Mouse (Mus musculus) MEL (cell line): ENCODE measurements around the gene Tm4sf19. TPM values are rescaled to one million over a fixed set of nuclear protein-coding genes. Genes with fewer than 3 reads are reported as not detected.

Source experiments
- DNase-seq: peaks from one replicate; pipeline ENCODE4 v3.0.0; 2011; ENCODE audit warnings: low read depth, low spot score
- H3K27ac ChIP-seq: 2 replicates; pipeline ENCODE4 v1.5.1; 2012; ENCODE audit warnings: low read depth, mild to moderate bottlenecking, control low read depth, low read length, moderate library complexity; ENCODE audit not compliant: control insufficient read depth
- H3K27me3 ChIP-seq, 2 experiments: fragments of 150-350 bp in 1 of 2; sonication (generic) in 1 of 2; 2 replicates each; pipeline ENCODE4 v1.6.1; 2012; ENCODE audit warnings: low read length in 2 of 2, mild to moderate bottlenecking in 2 of 2, improper control_type of control experiment in 1 of 2, moderate library complexity in 1 of 2; ENCODE audit not compliant: insufficient read depth in 2 of 2, control insufficient read depth in 1 of 2
- H3K36me3 ChIP-seq, 2 experiments: 2 replicates each; pipeline ENCODE4 v1.6.1; 2012 to 2014; ENCODE audit warnings: low read length in 2 of 2, improper control_type of control experiment in 1 of 2, inconsistent platforms in 1 of 2, mild to moderate bottlenecking in 1 of 2; ENCODE audit not compliant: insufficient read depth in 2 of 2, control insufficient read depth in 1 of 2
- H3K4me1 ChIP-seq, 2 experiments: fragments of 150-350 bp in 1 of 2; sonication (generic) in 1 of 2; 2 replicates each; pipeline ENCODE4 v1.6.1; 2012; ENCODE audit warnings: low read length in 2 of 2, improper control_type of control experiment in 1 of 2, mild to moderate bottlenecking in 1 of 2; ENCODE audit not compliant: insufficient read depth in 2 of 2, control insufficient read depth in 1 of 2
- H3K4me3 ChIP-seq, 2 experiments: fragments of 150-350 bp in 1 of 2; sonication (generic) in 1 of 2; 2 replicates each; pipeline ENCODE4 v1.5.1; 2012; ENCODE audit warnings: low read depth in 2 of 2, low read length in 2 of 2, mild to moderate bottlenecking in 2 of 2, moderate library complexity in 2 of 2, control low read depth in 1 of 2, improper control_type of control experiment in 1 of 2; ENCODE audit not compliant: control insufficient read depth in 1 of 2, insufficient read depth in 1 of 2
- H3K79me2 ChIP-seq: 2 replicates; pipeline ENCODE4 v1.6.1; 2012; ENCODE audit warnings: mild to moderate bottlenecking, low read length, moderate library complexity; ENCODE audit not compliant: control insufficient read depth, poor library complexity, insufficient read depth
- H3K9ac ChIP-seq: 2 replicates; pipeline ENCODE4 v1.6.1; 2012; ENCODE audit warnings: low read depth, mild to moderate bottlenecking, control low read depth, low read length, moderate library complexity; ENCODE audit not compliant: control insufficient read depth, poor library complexity, severe bottlenecking
- H3K9me3 ChIP-seq: fragments of 150-350 bp; sonication (generic); replicated peaks from 2 replicates; pipeline ENCODE4 v1.6.1; 2012; ENCODE audit warnings: mild to moderate bottlenecking, low read length, improper control_type of control experiment, moderate library complexity; ENCODE audit not compliant: insufficient read depth
- EP300 ChIP-seq, 2 experiments: IDR thresholded peaks; 2 replicates each; pipeline ENCODE4 v1.6.1; 2011; ENCODE audit warnings: improper control_type of control experiment in 2 of 2, low read length in 2 of 2, low read depth in 1 of 2, mild to moderate bottlenecking in 1 of 2
- GATA1 ChIP-seq: IDR thresholded peaks from 2 replicates; pipeline ENCODE4 v1.6.1; 2011; ENCODE audit warnings: low read depth, low read length, improper control_type of control experiment
- MXI1 ChIP-seq: IDR thresholded peaks from 2 replicates; pipeline ENCODE4 v1.6.1; 2011; ENCODE audit warnings: mild to moderate bottlenecking, low read depth, low read length, improper control_type of control experiment
- NELFE ChIP-seq: IDR thresholded peaks from 2 replicates; pipeline ENCODE4 v1.6.1; 2011; ENCODE audit warnings: low read depth, low read length, improper control_type of control experiment
- POLR2A ChIP-seq, 2 experiments: IDR thresholded peaks; 2 replicates each; pipeline ENCODE4 v1.6.1; 2011 to 2012; ENCODE audit warnings: low read length in 2 of 2, mild to moderate bottlenecking in 2 of 2, control low read depth in 1 of 2, improper control_type of control experiment in 1 of 2, low read depth in 1 of 2, moderate library complexity in 1 of 2; ENCODE audit not compliant: control insufficient read depth in 1 of 2, insufficient read depth in 1 of 2, poor library complexity in 1 of 2
- POLR2AphosphoS5 ChIP-seq: IDR thresholded peaks from 2 replicates; pipeline ENCODE4 v1.6.1; 2012; ENCODE audit warnings: low read depth, borderline replicate concordance, mild to moderate bottlenecking, inconsistent platforms, low read length, moderate library complexity, mixed read lengths
- SIN3A ChIP-seq: IDR thresholded peaks from 2 replicates; pipeline ENCODE4 v1.6.1; 2012; ENCODE audit warnings: low read length, improper control_type of control experiment, inconsistent platforms
- USF2 ChIP-seq, 2 experiments: IDR thresholded peaks; 2 replicates each; pipeline ENCODE4 v1.6.1; 2011 to 2012; ENCODE audit warnings: improper control_type of control experiment in 2 of 2, low read length in 2 of 2, borderline replicate concordance in 1 of 2, inconsistent platforms in 1 of 2, low read depth in 1 of 2, mild to moderate bottlenecking in 1 of 2; ENCODE audit not compliant: insufficient read depth in 1 of 2
- ZC3H11A ChIP-seq: IDR thresholded peaks from 2 replicates; pipeline ENCODE4 v1.6.1; 2012; ENCODE audit warnings: low read depth, mild to moderate bottlenecking, inconsistent platforms, low read length, improper control_type of control experiment
- ZKSCAN1 ChIP-seq: IDR thresholded peaks from 2 replicates; pipeline ENCODE4 v1.6.1; 2012; ENCODE audit warnings: low read depth, mild to moderate bottlenecking, inconsistent platforms, low read length, improper control_type of control experiment, moderate library complexity
- polyA plus RNA-seq, 2 experiments: library from polyadenylated mRNA; stranded (reverse) in 1 of 2; unstranded in 1 of 2; fragments of >175 nt in 1 of 2; fragments of >200 nt in 1 of 2; gene quantifications; 2 replicates each; pipeline versions ENCODE4 v1.2.1 to v1.2.4; 2012; ENCODE audit warnings: low replicate concordance in 2 of 2, low read depth in 1 of 2; ENCODE audit not compliant: insufficient read length in 2 of 2, insufficient read depth in 1 of 2, missing spikeins in 1 of 2
- total RNA-seq: library from RNA; depleted of rRNA; stranded (reverse); fragments of 300-350 nt; gene quantifications from 2 replicates; pipeline ENCODE4 v1.2.3, GENCODE M21; 2012

Gene Tm4sf19
- total and polyA plus RNA-seq, 3 experiments = 0.06 TPM; not detected in 2

DNA sequence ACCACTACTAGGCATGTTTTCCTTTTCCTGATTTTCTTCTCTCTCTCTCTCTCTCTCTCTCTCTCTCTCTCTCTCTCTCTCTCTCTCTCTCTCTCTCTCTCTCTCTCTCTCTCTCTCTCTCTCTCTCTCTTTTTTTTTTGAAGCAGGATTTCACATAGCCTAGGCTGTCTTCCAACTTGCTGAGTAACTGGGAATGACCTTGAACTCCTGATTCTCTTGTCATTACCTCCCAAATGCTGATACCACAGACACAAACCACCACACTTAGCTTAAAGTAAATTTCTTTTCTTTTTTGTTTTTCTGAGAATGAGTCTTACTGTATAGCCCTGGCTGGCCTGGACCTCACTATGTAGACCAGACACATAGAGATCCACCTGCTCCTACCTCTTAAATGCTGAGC lies 34.4 kb downstream of the Tm4sf19 start:
- DNase-seq = no peak
- Histone ChIP-seq H3K4me1 (peaks cover 17 to 18% of the 10 kb centered on the region in 2 experiments), H3K9ac (no peak overlapping the region), H3K36me3 (peaks cover 0 to 31% of the 10 kb centered on the region in 2 experiments; a peak in 3 of 4 replicates), H3K79me2 (peaks cover 18% of the 10 kb centered on the region), H3K9me3 (no peaks in the 10 kb centered on the region), H3K27me3 (no peaks in the 10 kb centered on the region), H3K27ac (no peak overlapping the region), H3K4me3 (no peak overlapping the region)
- TF ChIP-seq USF2 (IDR thresholded peaks at IDR 0.05; ENCODE audit: borderline replicate concordance in 1 of 2, insufficient read depth in 1 of 2, low read depth in 1 of 2, low read length in 2 of 2) (no peak), ZKSCAN1 (no peak), ZC3H11A (no peak)

GRCm38 (mm10) chr16:32436657-32437056 lies 36.4 kb downstream of the Tm4sf19 start:
- Histone ChIP-seq H3K4me3 (no peak overlapping the region), H3K9ac (no peak overlapping the region), H3K4me1 (peaks cover 15 to 18% of the 10 kb centered on the region in 2 experiments), H3K27ac (peak overlapping the region; percentile 14; the same call in 1 of the 2 replicates), H3K9me3 (no peaks in the 10 kb centered on the region), H3K36me3 (peaks cover 3 to 30% of the 10 kb centered on the region in 2 experiments; a peak in 3 of 4 replicates), H3K79me2 (peaks cover 10% of the 10 kb centered on the region; the same call in 1 of the 2 replicates), H3K27me3 (no peaks in the 10 kb centered on the region)
- peak; percentile 42 for DNase-seq
- no peak for TF ChIP-seq POLR2AphosphoS5
- no peak for TF ChIP-seq NELFE
- peak; percentile 21 to 59; a peak in 2 of 4 replicates for TF ChIP-seq EP300 (IDR thresholded peaks at IDR 0.05; ENCODE audit: low read depth in 1 of 2, low read length in 2 of 2)
- no peak for TF ChIP-seq GATA1
- no peak for TF ChIP-seq POLR2A (IDR thresholded peaks at IDR 0.05; ENCODE audit: control insufficient read depth in 1 of 2, insufficient read depth in 1 of 2, low read depth in 1 of 2, low read length in 2 of 2, poor library complexity in 1 of 2)
- TF ChIP-seq SIN3A = 0 out of 2 replicates have a peak, but pooled peaks have one; percentile 37

GRCm38 (mm10) chr16:32437266-32437665 lies 37.0 kb downstream of the Tm4sf19 start:
- Histone ChIP-seq H3K4me3 (no peak overlapping the region), H3K27me3 (no peaks in the 10 kb centered on the region), H3K9me3 (no peaks in the 10 kb centered on the region), H3K36me3 (peaks cover 3 to 24% of the 10 kb centered on the region in 2 experiments; a peak in 3 of 4 replicates), H3K79me2 (peaks cover 8% of the 10 kb centered on the region), H3K4me1 (peaks cover 9 to 17% of the 10 kb centered on the region in 2 experiments), H3K9ac (no peak overlapping the region), H3K27ac (no peak overlapping the region)
- no peak for DNase-seq
- TF ChIP-seq MXI1 (0 out of 2 replicates have a peak, but pooled peaks have one; percentile 5), GATA1 (no peak)
